Mouse (Mus musculus): Measurements from ENCODE around the gene Rsg1. TPM values are rescaled to one million over a fixed set of nuclear protein-coding genes. Genes with fewer than 3 reads are reported as not detected.
A peak's percentile ranks its signal among the peaks of the same experiment; 100 is the strongest.

Gene Rsg1
- polyA plus RNA-seq, 1 experiment from 2014 or later = 8.1 TPM

GRCm38 (mm10) chr4:141207081-141207480 is 6.7 kb upstream of the Rsg1 start:
- ATAC-seq (ENCODE audit: low FRiP score, low TSS enrichment) = no peak
- no peaks in the 10 kb centered on the region for H3K27me3 ChIP-seq (ENCODE audit: insufficient read depth, low read length)
- H3K36me3 ChIP-seq (ENCODE audit: insufficient read depth, low read length) = peaks cover 9% of the 10 kb centered on the region; the same call in 1 of the 2 replicates

GRCm38 (mm10) chr4:141210524-141211219 is 3.1 kb upstream of the Rsg1 start:
- Histone ChIP-seq H3K36me3 (ENCODE audit: insufficient read depth, low read length) (0 out of 2 replicates have a peak, but pooled peaks cover 3% of the 10 kb centered on the region), H3K27me3 (ENCODE audit: insufficient read depth, low read length) (no peaks in the 10 kb centered on the region), H3K9ac (replicated peaks; ENCODE audit: low read length) (peak overlapping the region; percentile 45), H3K9me3 (ENCODE audit: low read length) (no peaks in the 10 kb centered on the region), H3K4me3 (ENCODE audit: low read length) (peak overlapping the region; percentile 37), H3K4me2 (replicated peaks; ENCODE audit: low read depth, low read length) (peak overlapping the region; percentile 44), H3K4me1 (ENCODE audit: insufficient read depth, low read length) (peaks cover 7% of the 10 kb centered on the region; the same call in 1 of the 2 replicates), H3K27ac (ENCODE audit: low read length) (peak overlapping the region; percentile 80)
- 71% methylated on average over 14 of the region's 14 CpGs for WGBS
- ATAC-seq (ENCODE audit: low FRiP score, low TSS enrichment) = 0 out of 2 replicates have a peak, but pooled peaks have one; percentile 18

More at GRCm38 (mm10) chr4:141207081-141207480, 6.7 kb upstream of the Rsg1 start:
- H3K9ac ChIP-seq (replicated peaks; ENCODE audit: low read length) = no peak overlapping the region
- no peak overlapping the region for H3K4me3 ChIP-seq (ENCODE audit: low read length)
- H3K4me2 ChIP-seq (replicated peaks; ENCODE audit: low read depth, low read length) = no peak overlapping the region
- H3K4me1 ChIP-seq (ENCODE audit: insufficient read depth, low read length) = 0 out of 2 replicates have a peak, but pooled peaks cover 3% of the 10 kb centered on the region
- H3K27ac ChIP-seq (ENCODE audit: low read length) = no peak overlapping the region
- 93% methylated on average over 5 of the region's 5 CpGs for WGBS
- H3K9me3 ChIP-seq (ENCODE audit: low read length) = no peaks in the 10 kb centered on the region

GRCm38 (mm10) chr4:141211646-141212045 is 2.1 kb upstream of the Rsg1 start:
- Histone ChIP-seq H3K27me3 (ENCODE audit: insufficient read depth, low read length) (no peaks in the 10 kb centered on the region), H3K9ac (replicated peaks; ENCODE audit: low read length) (no peak overlapping the region), H3K9me3 (ENCODE audit: low read length) (no peaks in the 10 kb centered on the region), H3K27ac (ENCODE audit: low read length) (no peak overlapping the region), H3K4me1 (ENCODE audit: insufficient read depth, low read length) (peaks cover 7% of the 10 kb centered on the region; the same call in 1 of the 2 replicates), H3K4me2 (replicated peaks; ENCODE audit: low read depth, low read length) (no peak overlapping the region), H3K4me3 (ENCODE audit: low read length) (no peak overlapping the region), H3K36me3 (ENCODE audit: insufficient read depth, low read length) (0 out of 2 replicates have a peak, but pooled peaks cover 3% of the 10 kb centered on the region)
- no peak for ATAC-seq (ENCODE audit: low FRiP score, low TSS enrichment)
- WGBS = 92% methylated on average over 4 of the region's 4 CpGs

GRCm38 (mm10) chr4:141212892-141213291 is 864 bp upstream of the Rsg1 start:
- H3K9me3 ChIP-seq (ENCODE audit: low read length) = no peaks in the 10 kb centered on the region
- H3K27ac ChIP-seq (ENCODE audit: low read length) = no peak overlapping the region
- ATAC-seq (ENCODE audit: low FRiP score, low TSS enrichment) = no peak
- H3K4me3 ChIP-seq (ENCODE audit: low read length) = no peak overlapping the region
- H3K36me3 ChIP-seq (ENCODE audit: insufficient read depth, low read length) = no peaks in the 10 kb centered on the region
- no peaks in the 10 kb centered on the region for H3K27me3 ChIP-seq (ENCODE audit: insufficient read depth, low read length)
- WGBS = 89% methylated on average over 9 of the region's 9 CpGs
- no peak overlapping the region for H3K9ac ChIP-seq (replicated peaks; ENCODE audit: low read length)
- H3K4me1 ChIP-seq (ENCODE audit: insufficient read depth, low read length) = peaks cover 7% of the 10 kb centered on the region; the same call in 1 of the 2 replicates
- no peak overlapping the region for H3K4me2 ChIP-seq (replicated peaks; ENCODE audit: low read depth, low read length)

- 44% methylated on average over 2 of the region's 2 CpGs for WGBS
- no peak for ATAC-seq (ENCODE audit: low FRiP score, low TSS enrichment)
- no peak overlapping the region for H3K9ac ChIP-seq (replicated peaks; ENCODE audit: low read length)
- no peaks in the 10 kb centered on the region for H3K27me3 ChIP-seq (ENCODE audit: insufficient read depth, low read length)
- peak overlapping the region; percentile 51 for H3K4me3 ChIP-seq (ENCODE audit: low read length)
- peak overlapping the region; percentile 63 for H3K4me2 ChIP-seq (replicated peaks; ENCODE audit: low read depth, low read length)
- H3K9me3 ChIP-seq (ENCODE audit: low read length) = no peaks in the 10 kb centered on the region
- H3K4me1 ChIP-seq (ENCODE audit: insufficient read depth, low read length) = peaks cover 7% of the 10 kb centered on the region; the same call in 1 of the 2 replicates
- peak overlapping the region; percentile 11; the same call in 1 of the 2 replicates for H3K27ac ChIP-seq (ENCODE audit: low read length)
- H3K36me3 ChIP-seq (ENCODE audit: insufficient read depth, low read length) = no peaks in the 10 kb centered on the region
Observed at GRCm38 (mm10) chr4:141213342-141213741, 414 bp upstream of the Rsg1 start.

- H3K9me3 ChIP-seq (ENCODE audit: low read length) = no peaks in the 10 kb centered on the region
- H3K27me3 ChIP-seq (ENCODE audit: insufficient read depth, low read length) = no peaks in the 10 kb centered on the region
- no peak overlapping the region for H3K27ac ChIP-seq (ENCODE audit: low read length)
- H3K4me3 ChIP-seq (ENCODE audit: low read length) = peak overlapping the region; percentile 51
- peaks cover 7% of the 10 kb centered on the region; the same call in 1 of the 2 replicates for H3K4me1 ChIP-seq (ENCODE audit: insufficient read depth, low read length)
- H3K4me2 ChIP-seq (replicated peaks; ENCODE audit: low read depth, low read length) = peak overlapping the region; percentile 63
- 2% methylated on average over 16 of the region's 16 CpGs for WGBS
- H3K36me3 ChIP-seq (ENCODE audit: insufficient read depth, low read length) = no peaks in the 10 kb centered on the region
- H3K9ac ChIP-seq (replicated peaks; ENCODE audit: low read length) = peak overlapping the region; percentile 64
- ATAC-seq (ENCODE audit: low FRiP score, low TSS enrichment) = peak; percentile 55
Observed at GRCm38 (mm10) chr4:141214337-141214851, 638 bp downstream of the Rsg1 start.

GRCm38 (mm10) chr4:141219583-141220213 is 5.9 kb downstream of the Rsg1 start:
- Histone ChIP-seq H3K27me3 (ENCODE audit: insufficient read depth, low read length) (no peaks in the 10 kb centered on the region), H3K9me3 (ENCODE audit: low read length) (no peaks in the 10 kb centered on the region), H3K4me3 (ENCODE audit: low read length) (no peak overlapping the region), H3K9ac (replicated peaks; ENCODE audit: low read length) (no peak overlapping the region), H3K36me3 (ENCODE audit: insufficient read depth, low read length) (peaks cover 7% of the 10 kb centered on the region; the same call in 1 of the 2 replicates), H3K4me1 (ENCODE audit: insufficient read depth, low read length) (peaks cover 3% of the 10 kb centered on the region; the same call in 1 of the 2 replicates), H3K27ac (ENCODE audit: low read length) (no peak overlapping the region), H3K4me2 (replicated peaks; ENCODE audit: low read depth, low read length) (no peak overlapping the region)
- 93% methylated on average over 20 of the region's 20 CpGs for WGBS
- no peak for ATAC-seq (ENCODE audit: low FRiP score, low TSS enrichment)

- Histone ChIP-seq H3K4me2 (replicated peaks; ENCODE audit: low read depth, low read length) (no peak overlapping the region), H3K27ac (ENCODE audit: low read length) (no peak overlapping the region), H3K4me1 (ENCODE audit: insufficient read depth, low read length) (no peaks in the 10 kb centered on the region), H3K4me3 (ENCODE audit: low read length) (no peak overlapping the region), H3K9ac (replicated peaks; ENCODE audit: low read length) (no peak overlapping the region), H3K36me3 (ENCODE audit: insufficient read depth, low read length) (peaks cover 7% of the 10 kb centered on the region; the same call in 1 of the 2 replicates), H3K9me3 (ENCODE audit: low read length) (no peaks in the 10 kb centered on the region), H3K27me3 (ENCODE audit: insufficient read depth, low read length) (no peaks in the 10 kb centered on the region)
- no peak for ATAC-seq (ENCODE audit: low FRiP score, low TSS enrichment)
- 83% methylated on average over 2 of the region's 2 CpGs for WGBS
Observed at GRCm38 (mm10) chr4:141221848-141222247, 8.1 kb downstream of the Rsg1 start.

GRCm38 (mm10) chr4:141222752-141223151 is 9.0 kb downstream of the Rsg1 start:
- no peak overlapping the region for H3K4me2 ChIP-seq (replicated peaks; ENCODE audit: low read depth, low read length)
- H3K27me3 ChIP-seq (ENCODE audit: insufficient read depth, low read length) = no peaks in the 10 kb centered on the region
- no peaks in the 10 kb centered on the region for H3K9me3 ChIP-seq (ENCODE audit: low read length)
- 91% methylated on average over 5 of the region's 5 CpGs for WGBS
- H3K27ac ChIP-seq (ENCODE audit: low read length) = no peak overlapping the region
- ATAC-seq (ENCODE audit: low FRiP score, low TSS enrichment) = no peak
- H3K9ac ChIP-seq (replicated peaks; ENCODE audit: low read length) = no peak overlapping the region
- peaks cover 7% of the 10 kb centered on the region; the same call in 1 of the 2 replicates for H3K36me3 ChIP-seq (ENCODE audit: insufficient read depth, low read length)
- no peaks in the 10 kb centered on the region for H3K4me1 ChIP-seq (ENCODE audit: insufficient read depth, low read length)
- H3K4me3 ChIP-seq (ENCODE audit: low read length) = no peak overlapping the region

All from kidney, embryonic 16.5 days (tissue).